Mouse (Mus musculus) megakaryocyte progenitor cell, adult 5-6 weeks (primary cell): ENCODE measurements around the gene Prl4a1. TPM values are rescaled to one million over a fixed set of nuclear protein-coding genes. Genes with fewer than 3 reads are reported as not detected.
"Not testable (repeated sequence)": the region's sequence is repeated elsewhere in the genome, so short reads cannot be mapped to it uniquely, and the experiment has no call there.

Source experiments
- ATAC-seq: replicated peaks from 2 replicates; pipeline ENCODE4 v1.8.0; 2016; ENCODE audit warnings: mild to moderate bottlenecking, moderate TSS enrichment, inconsistent platforms; ENCODE audit not compliant: poor library complexity
- total RNA-seq, 2 experiments: library from RNA; stranded (forward) in 1 of 2; stranded (reverse) in 1 of 2; fragments of 157-497, 149-512 nt in 1 of 2; fragments of 200-1000 nt in 1 of 2; gene quantifications; 2 replicates each; pipeline versions ENCODE4 v1.2.3 to v1.2.4; 2015 to 2017

The Prl4a1 gene
- not detected in 2 replicates for total RNA-seq (2015)
- not detected in 2 replicates for total RNA-seq (2017)

DNA sequence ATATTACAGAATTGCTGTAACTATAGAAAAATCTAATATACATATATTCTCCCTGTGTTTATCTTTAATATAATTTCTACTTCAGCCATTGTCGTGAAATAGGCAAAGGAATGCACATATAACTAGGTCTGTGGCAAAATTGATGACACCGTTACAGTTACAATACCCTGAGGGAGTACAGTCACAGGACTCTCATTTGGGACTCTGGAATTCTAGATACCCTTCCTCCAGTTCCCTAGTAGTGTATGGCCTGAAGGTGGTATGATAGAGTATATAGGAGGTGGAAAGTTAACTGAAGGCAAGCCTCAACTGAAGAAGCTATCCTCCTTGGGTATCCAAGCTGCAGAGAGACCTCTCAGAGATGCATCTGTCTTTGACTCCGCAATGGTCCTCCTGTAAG is at the start of gene Prl4a1:
Gene Prl4a1 (plus strand): TSS at position 301 of the 400 bp plus-strand sequence.
- ATAC-seq: no peak

DNA sequence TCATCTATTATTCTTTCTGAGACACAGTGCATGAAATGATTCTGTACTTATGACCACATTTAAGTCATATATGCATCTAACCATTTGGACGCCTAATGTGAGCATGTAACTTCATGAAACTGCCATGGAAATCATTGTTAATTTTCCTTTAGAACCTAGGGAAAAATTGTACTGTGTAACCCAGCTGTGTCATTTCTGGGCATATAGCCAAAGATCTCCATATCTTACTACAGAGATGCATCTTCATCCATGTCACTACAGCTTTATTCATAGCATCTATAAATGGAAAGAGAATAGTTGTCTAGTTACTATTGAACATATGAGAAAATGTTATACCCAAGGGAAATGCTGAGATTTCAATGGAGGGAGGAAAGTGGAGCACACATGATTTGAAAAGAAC is 43.1 kb upstream of the Prl4a1 start:
- ATAC-seq: no peak

DNA sequence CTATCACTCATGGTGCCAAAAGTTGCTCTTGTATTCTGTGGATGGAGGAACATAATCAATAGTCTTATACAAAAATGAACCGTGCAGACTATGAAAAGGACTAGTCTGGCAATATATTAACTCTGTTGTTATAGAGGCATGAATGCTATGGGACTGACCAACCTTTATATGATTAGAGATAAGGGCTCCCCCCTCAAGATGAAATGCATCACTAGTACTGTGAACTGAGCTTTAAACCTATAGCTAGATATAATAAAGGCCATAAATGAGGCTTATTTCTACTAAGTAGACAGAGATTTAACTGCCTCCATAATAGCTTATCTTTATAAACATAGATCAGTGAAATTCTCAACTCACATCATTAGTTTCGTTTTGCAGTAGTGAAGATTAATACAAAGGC is 41.7 kb upstream of the Prl4a1 start:
- not testable (repeated sequence) for ATAC-seq

DNA sequence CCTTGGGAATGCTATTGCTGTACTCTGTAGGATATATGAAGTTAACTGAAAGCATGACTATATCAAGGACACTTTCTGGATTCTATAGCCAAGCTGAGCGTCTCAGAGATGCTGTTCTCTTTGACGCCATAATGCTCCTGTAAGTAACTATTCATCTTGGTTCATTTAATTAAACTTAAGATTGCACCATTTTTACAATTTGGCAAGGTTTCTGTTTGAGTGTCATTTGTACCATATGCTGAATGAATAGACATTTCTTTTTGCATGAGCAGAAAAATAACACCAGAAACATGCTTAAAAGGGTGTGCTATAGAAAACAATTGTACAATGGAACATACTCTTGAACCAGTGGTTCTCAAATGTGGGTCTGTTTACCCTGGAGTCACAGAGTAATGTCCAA is 38.4 kb upstream of the Prl4a1 start:
- no peak for ATAC-seq

DNA sequence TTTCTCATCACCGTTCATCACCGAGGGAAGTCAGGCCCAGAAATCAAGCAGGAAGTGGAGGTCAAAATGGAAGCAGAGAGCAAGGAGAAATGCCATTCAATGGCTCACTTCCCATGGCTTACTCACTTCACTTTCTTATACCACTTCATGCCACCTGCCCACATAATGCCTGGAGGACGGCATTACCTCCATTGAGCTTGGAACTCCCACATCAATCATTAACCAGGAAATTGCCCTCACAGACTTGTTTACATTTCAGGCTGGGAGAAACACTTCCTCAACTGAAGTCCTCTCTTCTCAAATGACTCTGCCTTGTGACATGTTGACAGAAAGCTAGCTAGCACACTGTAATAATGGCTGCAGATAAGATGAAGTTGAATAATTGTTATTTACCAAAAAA is 19.5 kb upstream of the Prl4a1 start:
- ATAC-seq: not testable (repeated sequence)

DNA sequence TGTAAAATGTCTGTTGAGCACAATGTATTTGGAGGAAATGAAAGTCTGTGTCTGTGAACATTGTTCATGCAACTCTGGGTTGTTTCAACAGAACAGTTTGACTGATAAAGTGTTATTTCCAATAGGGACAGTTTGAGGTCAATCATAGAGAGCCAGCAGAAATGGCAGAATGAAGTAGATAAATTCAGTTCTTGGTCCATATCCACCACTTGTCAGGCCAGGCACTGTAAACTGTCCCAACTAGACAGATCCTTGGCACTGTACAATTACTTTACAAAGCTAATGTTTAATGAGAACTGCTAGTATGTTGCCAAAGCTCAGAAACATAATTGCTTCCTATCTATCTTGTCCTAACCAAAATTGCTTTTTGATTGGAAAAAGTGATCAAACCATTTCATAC is 13.3 kb downstream of the Prl4a1 start:
- ATAC-seq: no peak

DNA sequence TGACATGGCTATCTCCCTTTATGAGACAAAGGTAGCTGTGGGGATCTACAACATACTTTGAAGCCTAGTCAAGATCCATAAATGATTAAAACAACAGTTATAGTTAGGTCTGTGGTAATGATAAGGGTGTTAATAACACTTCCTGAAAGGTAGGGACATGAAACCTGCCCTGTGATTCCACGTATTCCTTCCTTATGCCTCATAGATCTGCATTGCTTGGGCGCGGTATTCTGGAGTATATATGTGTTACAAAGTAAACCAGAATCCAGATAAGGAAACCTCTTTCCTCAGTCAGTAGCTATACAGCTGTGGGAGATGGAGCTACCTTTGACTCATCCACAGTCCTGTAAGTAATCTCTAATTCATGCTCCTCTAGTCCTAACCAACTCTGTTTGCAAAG is 53.3 kb downstream of the Prl4a1 start:
- ATAC-seq: no peak

Other genes starting within 250 kb of the Prl4a1 start
- not detected in 2 replicates for gene Prl7c1, start 235.4 kb upstream of the Prl4a1 start, total RNA-seq (2015)
- not detected in 2 replicates for gene Prl7c1, start 235.4 kb upstream of the Prl4a1 start, total RNA-seq (2017)
- gene Prl2a1, start 214.6 kb upstream of the Prl4a1 start, total RNA-seq (2015): not detected in 2 replicates
- not detected in 2 replicates for gene Prl2a1, start 214.6 kb upstream of the Prl4a1 start, total RNA-seq (2017)
- gene Prl2c1, start 166.9 kb upstream of the Prl4a1 start, total RNA-seq (2015): not detected in 2 replicates
- not detected in 2 replicates for gene Prl2c1, start 166.9 kb upstream of the Prl4a1 start, total RNA-seq (2017)
- not detected in 2 replicates for gene Prl5a1, start 126.3 kb downstream of the Prl4a1 start, total RNA-seq (2015)
- not detected in 2 replicates for gene Prl5a1, start 126.3 kb downstream of the Prl4a1 start, total RNA-seq (2017)
- gene Gm11361, start 241.3 kb downstream of the Prl4a1 start, total RNA-seq (2015): 35.3 and 44.1 TPM in 2 replicates
- gene Gm11361, start 241.3 kb downstream of the Prl4a1 start, total RNA-seq (2017): 7.7 and 9.5 TPM in 2 replicates